Mouse (Mus musculus) testis, adult 2 months (tissue): ENCODE data around the gene Hook1. TPM values are rescaled to one million over a fixed set of nuclear protein-coding genes. Genes with fewer than 3 reads are reported as not detected.
"Not testable (repeated sequence)": the region's sequence is repeated elsewhere in the genome, so short reads cannot be mapped to it uniquely, and the experiment has no call there.

ENCODE experiments used
- H3K27ac ChIP-seq: fragments of 200-500 bp; 2 replicates; pipeline ENCODE4 v1.5.1; 2012; ENCODE audit warnings: low read depth, low read length; ENCODE audit not compliant: control insufficient read depth, insufficient read depth
- H3K27me3 ChIP-seq: fragments of 200-500 bp; 2 replicates; pipeline ENCODE4 v1.6.1; 2012; ENCODE audit warnings: mild to moderate bottlenecking, low read length, moderate library complexity; ENCODE audit not compliant: control insufficient read depth, insufficient read depth
- H3K36me3 ChIP-seq: fragments of 200-500 bp; 2 replicates; pipeline ENCODE4 v1.6.1; 2012; ENCODE audit warnings: mild to moderate bottlenecking, low read length; ENCODE audit not compliant: control insufficient read depth, insufficient read depth
- H3K4me1 ChIP-seq: fragments of 200-500 bp; 2 replicates; pipeline ENCODE4 v1.6.1; 2012; ENCODE audit warnings: low read length; ENCODE audit not compliant: control insufficient read depth, insufficient read depth
- H3K4me3 ChIP-seq: fragments of 200-500 bp; 2 replicates; pipeline ENCODE4 v1.5.1; 2012; ENCODE audit warnings: low read depth, mild to moderate bottlenecking, low read length, moderate library complexity, mixed read lengths; ENCODE audit not compliant: control insufficient read depth
- CTCF ChIP-seq: fragments of 200-500 bp; IDR thresholded peaks from 2 replicates; pipeline ENCODE4 v1.5.1; 2012; ENCODE audit warnings: low read depth, mild to moderate bottlenecking, inconsistent platforms, low read length, moderate library complexity; ENCODE audit not compliant: control insufficient read depth, insufficient read depth, insufficient replicate concordance
- POLR2A ChIP-seq: fragments of 200-500 bp; IDR thresholded peaks from 2 replicates; pipeline ENCODE4 v1.6.1; 2012; ENCODE audit warnings: low read depth, mild to moderate bottlenecking, inconsistent platforms, low read length, moderate library complexity; ENCODE audit not compliant: control insufficient read depth
- polyA plus RNA-seq: library from polyadenylated mRNA; depleted of rRNA; stranded (reverse); fragments of >200 nt; gene quantifications from 2 replicates; pipeline ENCODE4 v1.2.3, GENCODE M21; 2012

Gene Hook1
- polyA plus RNA-seq, 1 experiment, result 76.4 TPM

DNA sequence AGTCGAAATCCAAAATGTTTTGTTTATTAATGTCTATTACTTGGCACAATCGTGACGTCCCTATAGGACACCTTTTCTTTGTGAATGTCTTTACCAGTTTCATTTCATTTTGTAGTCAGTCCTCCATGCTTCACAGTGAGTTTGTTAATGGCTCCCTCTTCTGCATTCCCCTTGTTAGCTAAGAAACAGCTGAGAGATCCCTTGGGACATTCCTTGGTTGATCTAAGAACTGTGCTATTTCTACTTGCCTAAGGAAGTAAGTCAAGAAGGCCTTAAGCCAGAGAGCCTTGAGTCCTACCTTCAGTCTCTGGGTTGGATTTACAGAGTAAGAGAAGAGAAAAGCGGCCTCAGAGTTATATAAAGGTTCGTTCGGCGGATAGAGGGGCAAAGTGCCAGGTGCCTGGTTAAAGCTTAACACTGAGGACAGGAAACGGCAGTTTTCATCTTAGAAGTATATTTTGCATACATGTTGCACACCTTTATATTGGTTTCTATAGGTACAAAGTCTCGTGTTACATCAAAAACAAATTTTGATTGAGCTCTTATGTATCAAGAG lies 33.2 kb upstream of the Hook1 start:
- Histone ChIP-seq H3K4me3 (no peak overlapping the region), H3K27me3 (no peaks in the 10 kb centered on the region), H3K36me3 (no peaks in the 10 kb centered on the region)

DNA sequence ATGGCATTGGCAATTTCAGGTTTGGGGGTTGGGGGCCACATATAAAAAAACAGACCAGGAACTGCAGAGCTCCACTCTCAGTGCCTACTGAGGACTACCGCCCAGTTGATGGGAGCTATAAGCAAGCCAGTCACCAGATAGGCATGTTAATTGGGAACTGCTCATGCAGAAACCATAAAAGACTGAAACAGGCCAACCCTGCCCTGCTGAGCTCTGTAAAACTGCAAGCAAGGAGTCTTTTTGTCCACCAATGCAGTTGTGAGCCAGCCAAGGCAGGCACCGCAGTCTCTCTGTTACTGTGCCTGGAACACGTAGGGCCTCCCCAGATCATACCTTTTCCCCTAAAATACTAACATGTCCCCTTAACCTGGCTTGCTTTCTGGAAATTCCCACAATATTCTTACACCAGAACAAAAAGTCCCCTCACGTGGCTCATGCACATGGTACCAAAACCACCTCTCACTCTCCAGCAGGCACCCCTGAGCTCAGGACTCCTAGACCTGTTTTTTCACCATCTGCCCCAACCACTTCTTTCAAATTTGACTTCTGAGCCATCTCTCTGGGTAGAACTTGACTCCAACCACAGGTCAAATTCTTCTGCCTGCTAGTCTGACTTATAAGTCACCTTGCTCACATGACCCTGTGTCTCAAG lies 32.5 kb upstream of the Hook1 start:
- H3K4me1 ChIP-seq, result no peaks in the 10 kb centered on the region

More for the DNA sequence above, 33.2 kb upstream of the Hook1 start:
- H3K27ac ChIP-seq, result no peak overlapping the region
- no peaks in the 10 kb centered on the region for H3K4me1 ChIP-seq
- no peak for TF ChIP-seq POLR2A
- no peak for TF ChIP-seq CTCF

DNA sequence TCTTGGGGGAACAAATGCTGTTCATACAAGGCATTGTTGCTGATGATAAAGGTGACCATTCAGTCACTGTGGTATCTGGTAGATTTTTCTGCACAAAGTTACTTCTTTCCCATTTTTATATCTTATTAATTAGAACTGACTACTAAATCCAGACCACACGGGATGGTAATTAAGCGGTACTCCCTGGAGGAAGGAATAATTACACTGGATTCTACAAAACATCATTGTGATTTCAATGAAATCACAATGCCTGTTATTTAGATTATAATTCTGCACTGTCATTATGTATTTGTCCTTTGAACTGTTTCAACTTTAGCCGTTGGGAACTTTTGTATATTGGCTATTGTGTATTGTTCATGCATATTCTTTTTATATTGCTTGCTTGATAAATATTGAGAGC lies 28.3 kb upstream of the Hook1 start:
- Histone ChIP-seq H3K27me3 (no peaks in the 10 kb centered on the region), H3K27ac (no peak overlapping the region), H3K4me3 (no peak overlapping the region), H3K36me3 (no peaks in the 10 kb centered on the region), H3K4me1 (no peaks in the 10 kb centered on the region)
- TF ChIP-seq POLR2A, result no peak
- TF ChIP-seq CTCF, result no peak

More for the DNA sequence above, 32.5 kb upstream of the Hook1 start:
- TF ChIP-seq POLR2A (no peak), CTCF (no peak)
- no peak overlapping the region for H3K27ac ChIP-seq
- no peaks in the 10 kb centered on the region for H3K27me3 ChIP-seq
- no peak overlapping the region for H3K4me3 ChIP-seq
- H3K36me3 ChIP-seq, result no peaks in the 10 kb centered on the region

DNA sequence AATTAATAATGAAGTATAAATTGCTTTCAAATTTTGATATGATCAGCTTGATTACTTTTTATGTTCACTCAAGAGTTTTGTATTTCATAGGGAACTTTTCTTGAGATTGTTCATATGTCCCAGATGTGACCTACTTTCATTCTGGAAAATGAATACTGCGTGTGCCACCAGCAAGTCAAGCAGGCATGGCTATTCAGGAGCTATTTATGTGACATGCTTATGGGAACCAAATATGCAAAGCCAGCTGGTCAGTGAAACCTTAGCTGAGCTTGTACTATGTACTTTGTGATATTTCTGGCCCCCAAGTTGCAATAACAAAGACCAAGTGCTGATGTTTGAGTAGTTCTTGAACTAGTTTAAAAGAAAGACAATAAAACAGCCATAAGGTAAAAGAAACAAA lies 19.1 kb upstream of the Hook1 start:
- no peaks in the 10 kb centered on the region for H3K27me3 ChIP-seq
- H3K36me3 ChIP-seq, result no peaks in the 10 kb centered on the region
- H3K4me1 ChIP-seq, result no peaks in the 10 kb centered on the region
- H3K4me3 ChIP-seq, result no peak overlapping the region
- TF ChIP-seq POLR2A (no peak), CTCF (no peak)
- no peak overlapping the region for H3K27ac ChIP-seq

DNA sequence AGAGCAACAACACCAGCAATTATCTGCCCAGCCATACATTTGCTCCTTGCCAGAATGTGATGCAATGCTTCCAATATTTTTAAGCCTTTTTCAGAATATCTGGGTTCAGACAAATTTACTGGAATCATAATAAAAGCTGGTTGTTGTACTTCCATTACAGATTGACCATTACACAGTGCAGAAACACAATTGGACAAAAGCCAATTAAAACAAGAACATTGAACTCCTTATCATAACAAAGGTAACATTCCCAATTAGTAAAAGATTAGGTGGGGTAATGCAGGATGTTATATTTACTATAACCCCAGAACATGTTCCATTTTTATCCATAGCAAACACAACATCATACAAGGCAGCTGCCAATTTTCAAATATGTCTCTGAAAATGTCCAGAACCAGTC lies 13.7 kb upstream of the Hook1 start:
- TF ChIP-seq POLR2A (no peak), CTCF (no peak)
- Histone ChIP-seq H3K27ac (no peak overlapping the region), H3K36me3 (no peaks in the 10 kb centered on the region), H3K27me3 (no peaks in the 10 kb centered on the region), H3K4me1 (no peaks in the 10 kb centered on the region), H3K4me3 (no peak overlapping the region)

DNA sequence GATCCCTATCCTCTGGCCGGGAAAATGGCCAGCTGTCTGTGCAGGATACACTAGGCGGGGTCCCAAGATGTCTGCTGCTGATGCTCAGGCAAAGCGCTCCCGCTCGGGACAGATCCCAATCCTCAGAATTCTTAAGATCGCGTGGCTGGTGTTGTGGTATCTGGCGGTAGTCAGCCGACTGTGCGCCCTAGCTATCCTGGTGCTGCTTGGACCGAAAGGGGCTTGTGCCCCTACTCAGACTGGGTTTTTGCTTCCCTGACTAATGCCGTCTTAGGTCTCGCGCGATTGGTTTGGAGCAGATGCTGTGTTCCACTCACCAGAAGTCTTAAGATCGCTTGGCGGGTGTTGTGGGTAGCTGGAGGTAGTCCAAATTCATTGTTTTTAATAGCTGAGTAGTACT lies 15.2 kb downstream of the Hook1 start:
- H3K27ac ChIP-seq, H3K36me3 ChIP-seq, H3K4me1 ChIP-seq, H3K27me3 ChIP-seq: not testable (repeated sequence)
- peak overlapping the region; percentile 69 for H3K4me3 ChIP-seq

DNA sequence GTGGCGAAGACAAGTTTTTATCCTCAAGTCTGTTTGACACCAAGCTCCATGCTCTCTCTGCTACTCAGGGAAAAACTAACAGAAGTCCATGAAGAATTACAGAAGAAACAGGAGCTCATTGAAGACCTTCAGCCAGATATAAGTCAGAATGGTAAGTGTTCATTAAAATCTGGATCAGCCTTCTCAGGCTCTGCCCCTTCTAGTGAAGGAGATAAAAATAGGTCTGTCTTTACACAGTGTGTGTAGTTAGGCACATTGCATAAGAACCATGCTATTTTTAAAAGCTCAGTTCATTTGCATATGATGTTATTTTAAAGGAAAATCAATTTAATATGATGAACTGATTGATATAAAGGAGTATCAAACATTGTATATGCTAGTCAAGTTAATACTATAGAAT lies 49.8 kb downstream of the Hook1 start:
- H3K27me3 ChIP-seq, result no peaks in the 10 kb centered on the region
- H3K4me3 ChIP-seq, result no peak overlapping the region
- no peaks in the 10 kb centered on the region for H3K4me1 ChIP-seq
- peaks cover 4% of the 10 kb centered on the region for H3K36me3 ChIP-seq
- no peak overlapping the region for H3K27ac ChIP-seq
- no peak for TF ChIP-seq CTCF
- no peak for TF ChIP-seq POLR2A
